ENCODE assay signal across 8 mouse cellular contexts in genomic region chr19:46318586-46319378, GRCm38 (mm10). TPM values are rescaled to one million over a fixed set of nuclear protein-coding genes. Genes with fewer than 3 reads are reported as not detected.
A peak's percentile ranks its signal among the peaks of the same experiment; 100 is the strongest.
DNase-seq lines count a peak whose midpoint lies in the region; ATAC-seq and TF ChIP-seq lines count a peak whose summit lies in the region.

No protein-coding gene starts in this region.

- H3K4me3 ChIP-seq in testis, adult 2 months (ENCODE audit: control insufficient read depth, low read depth, low read length): peak overlapping the region; percentile 75
- H3K4me3 ChIP-seq in embryonic facial prominence, embryonic 10.5 days: peak overlapping the region; percentile 33
- H3K4me3 ChIP-seq in heart, embryonic 15.5 days: peak overlapping the region; percentile 53
- peak overlapping the region; percentile 55 for H3K4me3 ChIP-seq in liver, embryonic 13.5 days (replicated peaks)

- TF ChIP-seq POLR2A in testis, adult 2 months (IDR thresholded peaks at IDR 0.05; ENCODE audit: control insufficient read depth, low read depth, low read length): no peak

- no peak overlapping the region for H3K27ac ChIP-seq in testis, adult 2 months (ENCODE audit: control insufficient read depth, insufficient read depth, low read depth, low read length)
- no peak overlapping the region for H3K27ac ChIP-seq in embryonic facial prominence, embryonic 10.5 days (replicated peaks)
- H3K27ac ChIP-seq in heart, embryonic 15.5 days: no peak overlapping the region
- no peak overlapping the region for H3K27ac ChIP-seq in liver, embryonic 13.5 days

- no peak for ATAC-seq in heart, embryonic 15.5 days (replicated peaks; ENCODE audit: insufficient number of reproducible peaks, insufficient read depth, low FRiP score, low read depth)
- no peak for ATAC-seq in liver, embryonic 13.5 days (ENCODE audit: low read depth)

- DNase-seq in testis, postnatal 14 days (ENCODE audit: low spot score): no peak
- peak; percentile 70 for DNase-seq in embryonic facial prominence, embryonic 10.5 days (ENCODE audit: low spot score)
- DNase-seq in kidney, postnatal 25 days: peak; percentile 63 to 78
- peak; percentile 51 for DNase-seq in liver, embryonic 13.5 days
- peak; percentile 74 for DNase-seq in retina, postnatal 1 day
- DNase-seq in c-Kit-positive CD71-positive TER-119-positive erythroid progenitor cells, embryonic 14.5 days (ENCODE audit: low spot score): no peak

- H3K4me1 ChIP-seq in testis, adult 2 months (ENCODE audit: control insufficient read depth, insufficient read depth, low read length): peaks cover 23% of the 10 kb centered on the region
- H3K4me1 ChIP-seq in embryonic facial prominence, embryonic 10.5 days: peaks cover 60% of the 10 kb centered on the region
- H3K4me1 ChIP-seq in heart, embryonic 15.5 days (replicated peaks): peaks cover 45% of the 10 kb centered on the region
- H3K4me1 ChIP-seq in liver, embryonic 13.5 days (replicated peaks): peaks cover 58% of the 10 kb centered on the region

- H3K4me2 ChIP-seq in heart, embryonic 15.5 days: peak overlapping the region; percentile 36
- H3K4me2 ChIP-seq in liver, embryonic 13.5 days: peak overlapping the region; percentile 93

- H3K36me3 ChIP-seq in testis, adult 2 months (ENCODE audit: control insufficient read depth, insufficient read depth, low read length): no peaks in the 10 kb centered on the region
- H3K36me3 ChIP-seq in embryonic facial prominence, embryonic 10.5 days (replicated peaks): no peaks in the 10 kb centered on the region
- H3K36me3 ChIP-seq in heart, embryonic 15.5 days: no peaks in the 10 kb centered on the region
- H3K36me3 ChIP-seq in liver, embryonic 13.5 days: no peaks in the 10 kb centered on the region

- H3K27me3 ChIP-seq in testis, adult 2 months (ENCODE audit: control insufficient read depth, insufficient read depth, low read length): peaks cover 3% of the 10 kb centered on the region; the same call in 1 of the 2 replicates
- H3K27me3 ChIP-seq in embryonic facial prominence, embryonic 10.5 days (replicated peaks; ENCODE audit: low read depth, poor library complexity, severe bottlenecking): peaks cover 100% of the 10 kb centered on the region
- H3K27me3 ChIP-seq in heart, embryonic 15.5 days: peaks cover 95% of the 10 kb centered on the region
- H3K27me3 ChIP-seq in liver, embryonic 13.5 days: peaks cover 100% of the 10 kb centered on the region

- H3K9ac ChIP-seq in heart, embryonic 15.5 days: no peak overlapping the region
- no peak overlapping the region for H3K9ac ChIP-seq in liver, embryonic 13.5 days

- no peaks in the 10 kb centered on the region for H3K9me3 ChIP-seq in embryonic facial prominence, embryonic 10.5 days
- H3K9me3 ChIP-seq in heart, embryonic 15.5 days (replicated peaks): no peaks in the 10 kb centered on the region
- H3K9me3 ChIP-seq in liver, embryonic 13.5 days (replicated peaks): no peaks in the 10 kb centered on the region

- 10% methylated on average over 16 of the region's 16 CpGs for WGBS in embryonic facial prominence, embryonic 10.5 days
- WGBS in heart, embryonic 15.5 days: 10% methylated on average over 16 of the region's 16 CpGs
- 11% methylated on average over 16 of the region's 16 CpGs for WGBS in liver, embryonic 13.5 days (ENCODE audit: insufficient replicate concordance)

- TF ChIP-seq CTCF in testis, adult 2 months (IDR thresholded peaks at IDR 0.05; ENCODE audit: control insufficient read depth, insufficient read depth, insufficient replicate concordance, low read depth, low read length): no peak

RNA-seq across cellular contexts. Expression of gene Psd, which starts 8.2 kb away (rescaled TPM):
- 53.7 and 65.2 TPM in 2 replicates for polyA plus RNA-seq in testis, adult 2 months (2012; rRNA removed)
- polyA plus RNA-seq in embryonic facial prominence, embryonic 10.5 days (2016; fragmentation: Nextera tagmentation; extraction: Ambion mirVana): 2.5 and 3.5 TPM in 2 replicates
- polyA plus RNA-seq in heart, embryonic 15.5 days (2015; fragmentation: Nextera tagmentation; extraction: Ambion mirVana): 4.5 and 6.8 TPM in 2 replicates
- 5.8 and 7.1 TPM in 2 replicates for polyA plus RNA-seq in liver, embryonic 13.5 days (2015; fragmentation: Nextera tagmentation; extraction: Ambion mirVana)

RNA-seq across cellular contexts. Expression of gene Fbxl15, which starts 9.2 kb away (rescaled TPM):
- polyA plus RNA-seq in testis, adult 2 months (2012; rRNA removed): 21.5 and 23.5 TPM in 2 replicates
- 17.1 and 17.2 TPM in 2 replicates for polyA plus RNA-seq in embryonic facial prominence, embryonic 10.5 days (2016; fragmentation: Nextera tagmentation; extraction: Ambion mirVana)
- 10.5 and 11.4 TPM in 2 replicates for polyA plus RNA-seq in heart, embryonic 15.5 days (2015; fragmentation: Nextera tagmentation; extraction: Ambion mirVana)
- 11.2 and 12.1 TPM in 2 replicates for polyA plus RNA-seq in liver, embryonic 13.5 days (2015; fragmentation: Nextera tagmentation; extraction: Ambion mirVana)

RNA-seq across cellular contexts. Expression of gene Nfkb2, which starts 14.7 kb away (rescaled TPM):
- 2.5 and 2.7 TPM in 2 replicates for polyA plus RNA-seq in testis, adult 2 months (2012; rRNA removed)
- polyA plus RNA-seq in embryonic facial prominence, embryonic 10.5 days (2016; fragmentation: Nextera tagmentation; extraction: Ambion mirVana): 5.6 and 5.7 TPM in 2 replicates
- 7.7 and 13.5 TPM in 2 replicates for polyA plus RNA-seq in heart, embryonic 15.5 days (2015; fragmentation: Nextera tagmentation; extraction: Ambion mirVana)
- 3.9 and 4.3 TPM in 2 replicates for polyA plus RNA-seq in liver, embryonic 13.5 days (2015; fragmentation: Nextera tagmentation; extraction: Ambion mirVana)

RNA-seq across cellular contexts. Expression of gene Cuedc2, which starts 19.7 kb away (rescaled TPM):
- polyA plus RNA-seq in testis, adult 2 months (2012; rRNA removed): 24.5 and 28.4 TPM in 2 replicates
- polyA plus RNA-seq in embryonic facial prominence, embryonic 10.5 days (2016; fragmentation: Nextera tagmentation; extraction: Ambion mirVana): 204 and 208 TPM in 2 replicates
- polyA plus RNA-seq in heart, embryonic 15.5 days (2015; fragmentation: Nextera tagmentation; extraction: Ambion mirVana): 118 and 139 TPM in 2 replicates
- polyA plus RNA-seq in liver, embryonic 13.5 days (2015; fragmentation: Nextera tagmentation; extraction: Ambion mirVana): 85.6 and 86.7 TPM in 2 replicates

RNA-seq across cellular contexts. Expression of gene Mfsd13a, which starts 22.1 kb away (rescaled TPM):
- 20.0 and 24.3 TPM in 2 replicates for polyA plus RNA-seq in testis, adult 2 months (2012; rRNA removed)
- polyA plus RNA-seq in embryonic facial prominence, embryonic 10.5 days (2016; fragmentation: Nextera tagmentation; extraction: Ambion mirVana): 8.0 and 8.4 TPM in 2 replicates
- 4.1 and 7.5 TPM in 2 replicates for polyA plus RNA-seq in heart, embryonic 15.5 days (2015; fragmentation: Nextera tagmentation; extraction: Ambion mirVana)
- polyA plus RNA-seq in liver, embryonic 13.5 days (2015; fragmentation: Nextera tagmentation; extraction: Ambion mirVana): 10.6 and 12.3 TPM in 2 replicates

Comparison
In these comparisons a context has a peak if more than half of its experiments do, and no peak if none do; other contexts are left out.
1. DNase-seq: peak in embryonic facial prominence, embryonic 10.5 days (single experiment), kidney, postnatal 25 days (2 of 2), liver, embryonic 13.5 days (single experiment) and retina, postnatal 1 day (single experiment); none in testis, postnatal 14 days (single experiment) and c-Kit-positive CD71-positive TER-119-positive erythroid progenitor cells, embryonic 14.5 days (single experiment).
2. Peak in every context shown above with its lines, with median percentiles within 50 percentile points of each other: H3K4me3 ChIP-seq.